7 mouse cellular contexts compared by ENCODE assay signal in the genomic region with DNA sequence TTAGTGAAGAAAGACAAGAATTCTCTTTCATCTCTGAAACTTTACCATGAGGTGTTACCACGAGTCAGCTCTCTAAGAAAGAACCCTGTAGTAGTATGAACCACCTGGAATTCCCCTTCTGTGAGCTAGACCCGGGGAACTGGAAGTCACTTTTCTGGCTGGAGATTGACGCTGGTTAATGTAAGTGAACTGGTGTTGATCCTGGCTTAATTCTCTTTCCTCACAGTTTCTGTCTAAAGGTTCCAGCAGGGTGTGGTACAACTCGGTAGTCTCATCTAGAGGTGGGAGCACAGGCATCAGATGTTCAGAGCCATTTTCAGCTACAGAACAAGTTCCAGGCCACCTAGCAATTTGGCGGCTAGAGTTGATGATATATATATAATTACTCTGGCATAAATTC. TPM values are rescaled to one million over a fixed set of nuclear protein-coding genes. Genes with fewer than 3 reads are reported as not detected.
A peak's percentile ranks its signal among the peaks of the same experiment; 100 is the strongest.
DNase-seq lines count a peak whose midpoint lies in the region; ATAC-seq lines count a peak whose summit lies in the region.

No protein-coding gene starts in this region.

- DNase-seq in 3T3-L1 (ENCODE audit: low read depth, low spot score) (peak; percentile 59), 416B (ENCODE audit: low read depth) (peak; percentile 50)
- peak; percentile 25 for DNase-seq in embryonic facial prominence, embryonic 11.5 days (ENCODE audit: low spot score)
- no peak for DNase-seq in left cerebral cortex, adult 9 months (ENCODE audit: low spot score in 2 of 2)
- DNase-seq in urinary bladder, postnatal 14 days (ENCODE audit: low spot score): no peak

- no peaks in the 10 kb centered on the region for H3K27me3 ChIP-seq in embryonic facial prominence, embryonic 11.5 days (ENCODE audit: control insufficient read depth, insufficient read depth, low read length)
- no peaks in the 10 kb centered on the region for H3K27me3 ChIP-seq in intestine, embryonic 15.5 days (replicated peaks)
- no peaks in the 10 kb centered on the region for H3K27me3 ChIP-seq in neural tube, embryonic 13.5 days

- no peak for ATAC-seq in embryonic facial prominence, embryonic 11.5 days (replicated peaks; ENCODE audit: insufficient number of reproducible peaks, low FRiP score, low TSS enrichment, low read depth)
- ATAC-seq in intestine, embryonic 15.5 days: no peak
- ATAC-seq in neural tube, embryonic 13.5 days (ENCODE audit: low read depth): no peak

- peak overlapping the region; percentile 32 for H3K4me2 ChIP-seq in embryonic facial prominence, embryonic 11.5 days (ENCODE audit: low read depth, low read length)
- H3K4me2 ChIP-seq in intestine, embryonic 15.5 days (replicated peaks): peak overlapping the region; percentile 57
- peak overlapping the region; percentile 76 for H3K4me2 ChIP-seq in neural tube, embryonic 13.5 days

- peak overlapping the region; percentile 70 for H3K9ac ChIP-seq in embryonic facial prominence, embryonic 11.5 days (replicated peaks; ENCODE audit: low read length)
- peak overlapping the region; percentile 70 for H3K9ac ChIP-seq in intestine, embryonic 15.5 days
- H3K9ac ChIP-seq in neural tube, embryonic 13.5 days: peak overlapping the region; percentile 77

- peak overlapping the region; percentile 92 for H3K4me3 ChIP-seq in embryonic facial prominence, embryonic 11.5 days (ENCODE audit: low read depth, low read length)
- peak overlapping the region; percentile 92 for H3K4me3 ChIP-seq in intestine, embryonic 15.5 days (replicated peaks)
- peak overlapping the region; percentile 91 for H3K4me3 ChIP-seq in neural tube, embryonic 13.5 days

- WGBS in embryonic facial prominence, embryonic 11.5 days: 33% methylated on average over 5 of the region's 5 CpGs
- 18% methylated on average over 5 of the region's 5 CpGs for WGBS in intestine, embryonic 15.5 days
- WGBS in neural tube, embryonic 13.5 days: 37% methylated on average over 5 of the region's 5 CpGs

- no peaks in the 10 kb centered on the region for H3K36me3 ChIP-seq in embryonic facial prominence, embryonic 11.5 days (replicated peaks; ENCODE audit: control insufficient read depth, insufficient read depth, low read depth, low read length)
- H3K36me3 ChIP-seq in intestine, embryonic 15.5 days: no peaks in the 10 kb centered on the region
- H3K36me3 ChIP-seq in neural tube, embryonic 13.5 days: peaks cover 8% of the 10 kb centered on the region; the same call in 1 of the 2 replicates

- no peaks in the 10 kb centered on the region; the same call in 1 of the 2 replicates for H3K4me1 ChIP-seq in embryonic facial prominence, embryonic 11.5 days (ENCODE audit: control insufficient read depth, insufficient read depth, low read length)
- H3K4me1 ChIP-seq in intestine, embryonic 15.5 days (replicated peaks): peaks cover 8% of the 10 kb centered on the region
- peaks cover 31% of the 10 kb centered on the region for H3K4me1 ChIP-seq in neural tube, embryonic 13.5 days (replicated peaks)

- H3K27ac ChIP-seq in embryonic facial prominence, embryonic 11.5 days (replicated peaks; ENCODE audit: low read depth, low read length): no peak overlapping the region
- H3K27ac ChIP-seq in intestine, embryonic 15.5 days: peak overlapping the region; percentile 49
- no peak overlapping the region for H3K27ac ChIP-seq in neural tube, embryonic 13.5 days (replicated peaks)

- no peaks in the 10 kb centered on the region for H3K9me3 ChIP-seq in embryonic facial prominence, embryonic 11.5 days (replicated peaks; ENCODE audit: control insufficient read depth, low read length)
- H3K9me3 ChIP-seq in intestine, embryonic 15.5 days: no peaks in the 10 kb centered on the region
- no peaks in the 10 kb centered on the region for H3K9me3 ChIP-seq in neural tube, embryonic 13.5 days

RNA-seq across cellular contexts. Expression of a gene that starts 0.9 kb away (rescaled TPM):
- 60.1 and 64.3 TPM in 2 replicates for polyA plus RNA-seq in embryonic facial prominence, embryonic 11.5 days (2014; fragmentation: Nextera tagmentation; extraction: Ambion mirVana)
- polyA plus RNA-seq in intestine, embryonic 15.5 days (2015; fragmentation: Nextera tagmentation; extraction: Ambion mirVana): 45.8 and 48.5 TPM in 2 replicates
- polyA plus RNA-seq in neural tube, embryonic 13.5 days (2015; fragmentation: Nextera tagmentation; extraction: Ambion mirVana): 42.9 and 43.6 TPM in 2 replicates

RNA-seq across cellular contexts. Expression of a gene that starts 28.1 kb away (rescaled TPM):
- polyA plus RNA-seq in embryonic facial prominence, embryonic 11.5 days (2014; fragmentation: Nextera tagmentation; extraction: Ambion mirVana): 0.21 TPM in 2 replicates
- polyA plus RNA-seq in intestine, embryonic 15.5 days (2015; fragmentation: Nextera tagmentation; extraction: Ambion mirVana): 1.5 and 1.8 TPM in 2 replicates
- 0.36 and 0.53 TPM in 2 replicates for polyA plus RNA-seq in neural tube, embryonic 13.5 days (2015; fragmentation: Nextera tagmentation; extraction: Ambion mirVana)

RNA-seq across cellular contexts. Expression of a gene that starts 52.8 kb away (rescaled TPM):
- polyA plus RNA-seq in embryonic facial prominence, embryonic 11.5 days (2014; fragmentation: Nextera tagmentation; extraction: Ambion mirVana): 13.9 and 18.5 TPM in 2 replicates
- 8.7 TPM in 2 replicates for polyA plus RNA-seq in intestine, embryonic 15.5 days (2015; fragmentation: Nextera tagmentation; extraction: Ambion mirVana)
- 10.0 and 10.9 TPM in 2 replicates for polyA plus RNA-seq in neural tube, embryonic 13.5 days (2015; fragmentation: Nextera tagmentation; extraction: Ambion mirVana)

Comparison
In these comparisons a context has a peak if more than half of its experiments do, and no peak if none do; other contexts are left out.
1. DNase-seq: peak in 3T3-L1 (single experiment), 416B (single experiment) and embryonic facial prominence, embryonic 11.5 days (single experiment); none in left cerebral cortex, adult 9 months (0 of 2) and urinary bladder, postnatal 14 days (single experiment).
2. Peak in every context shown above with its lines, with median percentiles within 50 percentile points of each other: H3K4me2 ChIP-seq, H3K4me3 ChIP-seq and H3K9ac ChIP-seq.